Mouse (Mus musculus) ES-Bruce4 (cell line): ENCODE measurements around the gene Zfp72. TPM values are rescaled to one million over a fixed set of nuclear protein-coding genes. Genes with fewer than 3 reads are reported as not detected.

ENCODE experiments used
- H3K27ac ChIP-seq: 2 replicates; pipeline ENCODE4 v1.5.1; 2012; ENCODE audit warnings: low read length, inconsistent platforms; ENCODE audit not compliant: insufficient read depth
- H3K27me3 ChIP-seq: 2 replicates; pipeline ENCODE4 v1.6.1; 2012; ENCODE audit warnings: mild to moderate bottlenecking, low read length, inconsistent platforms; ENCODE audit not compliant: control insufficient read depth, poor library complexity, insufficient read depth, severe bottlenecking
- H3K36me3 ChIP-seq: 2 replicates; pipeline ENCODE4 v1.6.1; 2012; ENCODE audit warnings: inconsistent platforms, mild to moderate bottlenecking, low read length, moderate library complexity; ENCODE audit not compliant: control insufficient read depth, poor library complexity, insufficient read depth, severe bottlenecking
- H3K4me1 ChIP-seq: one replicate; pipeline ENCODE4 v1.8.1; 2011; ENCODE audit warnings: low read length; ENCODE audit not compliant: control insufficient read depth, insufficient read depth
- H3K4me3 ChIP-seq: 2 replicates; pipeline ENCODE4 v1.5.1; 2011; ENCODE audit warnings: low read depth, mild to moderate bottlenecking, low read length
- H3K9ac ChIP-seq: 2 replicates; pipeline ENCODE4 v1.6.1; 2012; ENCODE audit warnings: low read depth, mild to moderate bottlenecking, inconsistent platforms; ENCODE audit not compliant: poor library complexity, severe bottlenecking
- H3K9me3 ChIP-seq: replicated peaks from 2 replicates; pipeline ENCODE4 v1.6.1; 2012; ENCODE audit warnings: mild to moderate bottlenecking, low read length, inconsistent platforms; ENCODE audit not compliant: control insufficient read depth, poor library complexity, insufficient read depth, severe bottlenecking
- CTCF ChIP-seq: IDR thresholded peaks from one replicate; pipeline ENCODE4 v1.8.1; 2011; ENCODE audit warnings: low read depth, low read length
- EP300 ChIP-seq: IDR thresholded peaks from 2 replicates; pipeline ENCODE4 v1.6.1; 2011; ENCODE audit warnings: low read depth, low read length; ENCODE audit not compliant: insufficient read depth
- POLR2A ChIP-seq: IDR thresholded peaks from one replicate; pipeline ENCODE4 v1.8.1; 2011; ENCODE audit warnings: low read length; ENCODE audit not compliant: insufficient read depth
- polyA plus RNA-seq: library from polyadenylated mRNA; stranded (reverse); fragments of >200 nt; gene quantifications from 2 replicates; pipeline ENCODE4 v1.2.4, GENCODE M21; 2011; ENCODE audit warnings: low read depth; ENCODE audit not compliant: missing spikeins, insufficient read depth, insufficient read length

Zfp72 gene
- polyA plus RNA-seq, 1 experiment, result 5.9 TPM

- Histone ChIP-seq H3K4me3 (no peak overlapping the region), H3K36me3 (no peaks in the 10 kb centered on the region), H3K4me1 (no peaks in the 10 kb centered on the region), H3K27me3 (no peaks in the 10 kb centered on the region), H3K27ac (no peak overlapping the region), H3K9me3 (no peaks in the 10 kb centered on the region), H3K9ac (no peak overlapping the region)
- TF ChIP-seq CTCF, result no peak
- TF ChIP-seq POLR2A, result no peak
- TF ChIP-seq EP300, result no peak
These were observed 8.9 kb downstream of the Zfp72 start for GRCm38 (mm10) chr13:74381533-74382276.

- TF ChIP-seq POLR2A, result no peak
- TF ChIP-seq CTCF, result no peak
- TF ChIP-seq EP300, result no peak
- H3K27ac ChIP-seq, result no peak within 1 kb of the TSS
- peaks cover 2% of the 10 kb centered on the region; the same call in 1 of the 2 replicates for H3K36me3 ChIP-seq
- H3K9ac ChIP-seq, result no peak within 1 kb of the TSS
- H3K27me3 ChIP-seq, result no peaks in the 10 kb centered on the region
- no peaks in the 10 kb centered on the region for H3K4me1 ChIP-seq
- no peaks in the 10 kb centered on the region for H3K9me3 ChIP-seq
- no peak within 1 kb of the TSS for H3K4me3 ChIP-seq
These were observed 26.8 kb downstream of the Zfp72 start, which contains the start of gene Lrrc14b for GRCm38 (mm10) chr13:74363859-74364235. Lrrc14b (minus strand) TSS chr13:74364005.

GRCm38 (mm10) chr13:74363176-74363858 lies 27.3 kb downstream of the Zfp72 start:
- Histone ChIP-seq H3K27ac (no peak overlapping the region), H3K36me3 (peaks cover 7% of the 10 kb centered on the region), H3K27me3 (no peaks in the 10 kb centered on the region), H3K9me3 (no peaks in the 10 kb centered on the region), H3K4me3 (no peak overlapping the region), H3K9ac (no peak overlapping the region), H3K4me1 (no peaks in the 10 kb centered on the region)
- TF ChIP-seq CTCF, result no peak
- no peak for TF ChIP-seq EP300
- TF ChIP-seq POLR2A, result no peak

GRCm38 (mm10) chr13:74362218-74362617 lies 28.4 kb downstream of the Zfp72 start:
- Histone ChIP-seq H3K9ac (no peak overlapping the region), H3K4me3 (no peak overlapping the region), H3K27me3 (no peaks in the 10 kb centered on the region), H3K4me1 (no peaks in the 10 kb centered on the region), H3K9me3 (no peaks in the 10 kb centered on the region), H3K36me3 (peaks cover 13% of the 10 kb centered on the region), H3K27ac (no peak overlapping the region)
- no peak for TF ChIP-seq CTCF
- no peak for TF ChIP-seq EP300
- no peak for TF ChIP-seq POLR2A

- no peak overlapping the region for H3K27ac ChIP-seq
- H3K36me3 ChIP-seq, result peaks cover 35% of the 10 kb centered on the region
- TF ChIP-seq EP300 (no peak), CTCF (no peak), POLR2A (no peak)
- no peak overlapping the region for H3K9ac ChIP-seq
- no peaks in the 10 kb centered on the region for H3K9me3 ChIP-seq
- no peak overlapping the region for H3K4me3 ChIP-seq
- H3K4me1 ChIP-seq, result no peaks in the 10 kb centered on the region
- H3K27me3 ChIP-seq, result no peaks in the 10 kb centered on the region
These were observed 34.1 kb downstream of the Zfp72 start for GRCm38 (mm10) chr13:74356491-74356890.

- Histone ChIP-seq H3K27ac (no peak overlapping the region), H3K36me3 (peaks cover 13% of the 10 kb centered on the region), H3K27me3 (no peaks in the 10 kb centered on the region), H3K9ac (peak overlapping the region; percentile 61), H3K4me1 (no peaks in the 10 kb centered on the region), H3K4me3 (peak overlapping the region; percentile 87), H3K9me3 (no peaks in the 10 kb centered on the region)
- TF ChIP-seq POLR2A (no peak), CTCF (no peak), EP300 (no peak)
These were observed 40.2 kb downstream of the Zfp72 start for GRCm38 (mm10) chr13:74350435-74350906.
